Mouse (Mus musculus) frontal cortex, postnatal 14 days (tissue): ENCODE data around the gene Gm15093.
"Not testable (repeated sequence)": the region's sequence is repeated elsewhere in the genome, so short reads cannot be mapped to it uniquely, and the experiment has no call there.

Source experiments
- DNase-seq, 2 experiments: peaks; one replicate each; pipeline ENCODE4 v3.0.0; 2022; ENCODE audit warnings: low spot score in 2 of 2

Gene Gm15093

DNA sequence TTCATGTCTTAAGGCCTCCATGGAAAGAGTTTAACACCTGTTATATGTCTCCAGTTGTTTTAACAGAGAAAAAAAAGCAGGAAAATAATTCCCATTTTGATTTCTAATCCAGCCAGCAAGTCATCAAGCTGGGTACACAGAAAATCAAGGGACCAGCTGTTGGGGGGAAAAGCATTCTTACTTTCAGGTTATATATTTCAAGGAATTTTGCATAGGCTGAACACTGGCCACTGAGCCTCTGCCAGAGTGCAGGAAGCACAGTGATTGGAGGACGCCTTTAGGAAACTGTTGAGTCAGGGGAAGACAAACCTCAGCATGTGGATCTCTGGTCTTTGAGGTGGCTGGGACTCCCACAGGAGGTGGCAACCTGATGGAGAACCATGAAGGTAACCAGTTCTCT lies at the start of gene Gm15093:
Gene Gm15093, plus strand, starts transcription at position 301 of the 400 bp plus-strand sequence.
- DNase-seq: not testable (repeated sequence)
